Mouse (Mus musculus): ENCODE measurements at regions not wholly inside any gene's neighbourhood (a gene's known extent, or its start where the extent isn't known, plus 50 kb on each side); places are given as distances from the start of the nearest gene placed in this dataset.

- no peak for DNase-seq
Measured at GRCm38 (mm10) chr3:149157381-149157780, 167.0 kb upstream of the Adgrl2 start.

GRCm38 (mm10) chr3:149152312-149152711 lies 162.0 kb upstream of the Adgrl2 start:
- DNase-seq = no peak

- DNase-seq = no peak
Measured at GRCm38 (mm10) chr3:149150796-149151195, 160.4 kb upstream of the Adgrl2 start.

GRCm38 (mm10) chr3:149148608-149149007 lies 158.3 kb upstream of the Adgrl2 start:
- peak; percentile 30 to 48 for DNase-seq

GRCm38 (mm10) chr3:149147916-149148315 lies 157.6 kb upstream of the Adgrl2 start:
- DNase-seq = no peak

- peak; percentile 19 to 24 for DNase-seq
Measured at GRCm38 (mm10) chr3:149146673-149147072, 156.3 kb upstream of the Adgrl2 start.

GRCm38 (mm10) chr3:149140461-149140860 lies 150.1 kb upstream of the Adgrl2 start:
- DNase-seq = no peak

GRCm38 (mm10) chr3:149134028-149134938 lies 143.9 kb upstream of the Adgrl2 start:
- no peak for DNase-seq

GRCm38 (mm10) chr3:149118806-149119205 lies 128.5 kb upstream of the Adgrl2 start:
- DNase-seq = no peak

- DNase-seq = no peak
Measured at GRCm38 (mm10) chr3:149117684-149118056, 127.3 kb upstream of the Adgrl2 start.

GRCm38 (mm10) chr3:149117018-149117683 lies 126.8 kb upstream of the Adgrl2 start:
- DNase-seq = peak; percentile 39 to 63

- no peak for DNase-seq
Measured at GRCm38 (mm10) chr3:149116604-149117003, 126.2 kb upstream of the Adgrl2 start.

GRCm38 (mm10) chr3:149115901-149116300 lies 125.5 kb upstream of the Adgrl2 start:
- DNase-seq = peak; percentile 16 to 26

GRCm38 (mm10) chr3:149112878-149113277 lies 122.5 kb upstream of the Adgrl2 start:
- no peak for DNase-seq

GRCm38 (mm10) chr3:149111529-149112439 lies 121.4 kb upstream of the Adgrl2 start:
- no peak for DNase-seq

GRCm38 (mm10) chr3:149110831-149111230 lies 120.5 kb upstream of the Adgrl2 start:
- no peak for DNase-seq

- no peak for DNase-seq
Measured at GRCm38 (mm10) chr3:149105709-149106450, 115.5 kb upstream of the Adgrl2 start.

- DNase-seq = no peak
Measured at GRCm38 (mm10) chr3:149105181-149105580, 114.8 kb upstream of the Adgrl2 start.

- DNase-seq = no peak
Measured at GRCm38 (mm10) chr3:149104080-149104479, 113.7 kb upstream of the Adgrl2 start.

GRCm38 (mm10) chr3:149103469-149103868 lies 113.1 kb upstream of the Adgrl2 start:
- no peak for DNase-seq

GRCm38 (mm10) chr3:149102846-149103245 lies 112.5 kb upstream of the Adgrl2 start:
- DNase-seq = no peak

GRCm38 (mm10) chr3:149101785-149102184 lies 111.4 kb upstream of the Adgrl2 start:
- DNase-seq = no peak

Measured in kidney, postnatal 4 days (tissue).